ENCODE assay signal across 8 mouse cellular contexts in genomic region chr7:45277136-45277760, GRCm38 (mm10). TPM values are rescaled to one million over a fixed set of nuclear protein-coding genes. Genes with fewer than 3 reads are reported as not detected.
DNase-seq lines count a peak whose midpoint lies in the region; ATAC-seq and TF ChIP-seq lines count a peak whose summit lies in the region.

Gene Slc6a21, plus strand, starts transcription at chr7:45277513.

- intact Hi-C loops in heart, postnatal 14 days (cut with DNase I): no loop called here

- TF ChIP-seq POLR2A in ES-Bruce4 (IDR thresholded peaks at IDR 0.05; ENCODE audit: insufficient read depth, low read length): no peak
- no peak for TF ChIP-seq POLR2A in thymus, adult 2 months (IDR thresholded peaks at IDR 0.05; ENCODE audit: control insufficient read depth, extremely low read depth, insufficient read depth, low read length, poor library complexity)

- H3K9me3 ChIP-seq in ES-Bruce4 (replicated peaks; ENCODE audit: control insufficient read depth, insufficient read depth, low read length, poor library complexity, severe bottlenecking): no peaks in the 10 kb centered on the region
- no peaks in the 10 kb centered on the region for H3K9me3 ChIP-seq in forebrain, embryonic 14.5 days (replicated peaks; ENCODE audit: control insufficient read depth, low read length)
- no peaks in the 10 kb centered on the region for H3K9me3 ChIP-seq in lung, embryonic 14.5 days (ENCODE audit: low read depth, low read length)

- H3K9ac ChIP-seq in ES-Bruce4 (ENCODE audit: low read depth, poor library complexity, severe bottlenecking): peak within 1 kb of the TSS; percentile 17; the same call in 1 of the 2 replicates
- peak within 1 kb of the TSS; percentile 33; the same call in 1 of the 2 replicates for H3K9ac ChIP-seq in forebrain, embryonic 14.5 days (ENCODE audit: low read length)
- peak within 1 kb of the TSS; percentile 27 for H3K9ac ChIP-seq in lung, embryonic 14.5 days

- H3K4me3 ChIP-seq in ES-Bruce4 (ENCODE audit: low read depth, low read length): peak within 1 kb of the TSS; percentile 66
- peak within 1 kb of the TSS; percentile 17; the same call in 1 of the 2 replicates for H3K4me3 ChIP-seq in forebrain, embryonic 14.5 days (ENCODE audit: low read depth, low read length)
- H3K4me3 ChIP-seq in lung, embryonic 14.5 days (ENCODE audit: low read depth, low read length): peak within 1 kb of the TSS; percentile 38
- peak within 1 kb of the TSS; percentile 23 for H3K4me3 ChIP-seq in thymus, adult 2 months (ENCODE audit: control insufficient read depth, insufficient read depth, low read length)

- WGBS in forebrain, embryonic 14.5 days: 7% methylated on average over 44 of the region's 44 CpGs
- 7% methylated on average over 44 of the region's 44 CpGs for WGBS in large intestine, adult 2 months
- 6% methylated on average over 44 of the region's 44 CpGs for WGBS in lung, embryonic 14.5 days
- WGBS in thymus, adult 2 months: 7% methylated on average over 44 of the region's 44 CpGs

- H3K27me3 ChIP-seq in ES-Bruce4 (ENCODE audit: control insufficient read depth, insufficient read depth, low read length, poor library complexity, severe bottlenecking): no peaks in the 10 kb centered on the region
- 0 out of 2 replicates have a peak, but pooled peaks cover 2% of the 10 kb centered on the region for H3K27me3 ChIP-seq in forebrain, embryonic 14.5 days (replicated peaks; ENCODE audit: control insufficient read depth, insufficient read depth, low read length)
- H3K27me3 ChIP-seq in lung, embryonic 14.5 days (ENCODE audit: insufficient read depth, low read length): no peaks in the 10 kb centered on the region
- H3K27me3 ChIP-seq in thymus, adult 2 months (ENCODE audit: control insufficient read depth, insufficient read depth, low read length): no peaks in the 10 kb centered on the region

- no peak for TF ChIP-seq EP300 in ES-Bruce4 (IDR thresholded peaks at IDR 0.05; ENCODE audit: insufficient read depth, low read depth, low read length)

- H3K4me2 ChIP-seq in forebrain, embryonic 14.5 days (ENCODE audit: low read length): peak within 1 kb of the TSS; percentile 46
- H3K4me2 ChIP-seq in lung, embryonic 14.5 days: peak within 1 kb of the TSS; percentile 65

- no peaks in the 10 kb centered on the region for H3K36me3 ChIP-seq in ES-Bruce4 (ENCODE audit: control insufficient read depth, insufficient read depth, low read length, poor library complexity, severe bottlenecking)
- H3K36me3 ChIP-seq in forebrain, embryonic 14.5 days (ENCODE audit: control insufficient read depth, insufficient read depth, low read length): no peaks in the 10 kb centered on the region
- H3K36me3 ChIP-seq in lung, embryonic 14.5 days (ENCODE audit: insufficient read depth): no peaks in the 10 kb centered on the region
- no peaks in the 10 kb centered on the region for H3K36me3 ChIP-seq in thymus, adult 2 months (ENCODE audit: control insufficient read depth, insufficient read depth, low read length)

- H3K27ac ChIP-seq in ES-Bruce4 (ENCODE audit: insufficient read depth, low read length): no peak within 1 kb of the TSS
- no peak within 1 kb of the TSS for H3K27ac ChIP-seq in forebrain, embryonic 14.5 days (ENCODE audit: low read depth, low read length)
- no peak within 1 kb of the TSS for H3K27ac ChIP-seq in lung, embryonic 14.5 days (ENCODE audit: low read depth)
- H3K27ac ChIP-seq in thymus, adult 2 months (ENCODE audit: control insufficient read depth, insufficient read depth, low read length): no peak within 1 kb of the TSS

- peak; percentile 46 for DNase-seq in c-Kit-positive CD71-positive TER-119-negative erythroid progenitor cells, embryonic 14.5 days (ENCODE audit: low read depth)
- DNase-seq in forebrain, embryonic 14.5 days (ENCODE audit: low spot score): peak; percentile 25
- DNase-seq in heart, postnatal 14 days: peak; percentile 78 to 88
- peak; percentile 47 for DNase-seq in large intestine, adult 2 months (ENCODE audit: low read depth, low spot score)
- DNase-seq in lung, embryonic 14.5 days: peak; percentile 69
- DNase-seq in thymus, adult 2 months: peak; percentile 77

- ATAC-seq in forebrain, embryonic 14.5 days: no peak
- ATAC-seq in lung, embryonic 14.5 days (ENCODE audit: insufficient read depth): no peak
- peak; percentile 58 for ATAC-seq in neutrophil, adult 5-6 weeks (ENCODE audit: extremely low read depth, insufficient number of reproducible peaks, low FRiP score, poor library complexity, severe bottlenecking)

- TF ChIP-seq CTCF in ES-Bruce4 (IDR thresholded peaks at IDR 0.05; ENCODE audit: low read depth, low read length): peak; percentile 87
- peak; percentile 76 for TF ChIP-seq CTCF in lung, embryonic 14.5 days (IDR thresholded peaks at IDR 0.05; ENCODE audit: low read depth)
- TF ChIP-seq CTCF in thymus, adult 2 months (IDR thresholded peaks at IDR 0.05; ENCODE audit: borderline replicate concordance, control insufficient read depth, extremely low read depth, insufficient read depth, low read length, poor library complexity): peak; percentile 96

- H3K4me1 ChIP-seq in ES-Bruce4 (ENCODE audit: control insufficient read depth, insufficient read depth, low read length): peaks cover 2% of the 10 kb centered on the region
- H3K4me1 ChIP-seq in forebrain, embryonic 14.5 days (ENCODE audit: control insufficient read depth, insufficient read depth, low read length): no peaks in the 10 kb centered on the region; the same call in 1 of the 2 replicates
- H3K4me1 ChIP-seq in lung, embryonic 14.5 days (ENCODE audit: insufficient read depth): no peaks in the 10 kb centered on the region
- peaks cover 10% of the 10 kb centered on the region for H3K4me1 ChIP-seq in thymus, adult 2 months (replicated peaks; ENCODE audit: control insufficient read depth, insufficient read depth, low read length)

RNA-seq across cellular contexts. Expression of gene Slc6a21, which starts in this region (rescaled TPM):
- polyA plus RNA-seq in ES-Bruce4 (2011; ENCODE audit: insufficient read depth, insufficient read length, low read depth, missing spikeins): not detected in 2 replicates
- polyA plus RNA-seq in forebrain, embryonic 14.5 days (2014; fragmentation: Nextera tagmentation; extraction: Ambion mirVana): not detected in 2 replicates
- total RNA-seq in heart, postnatal 14 days (2021): not detected
- polyA plus RNA-seq in large intestine, adult 2 months (2012; rRNA removed): not detected in 2 replicates
- polyA plus RNA-seq in lung, embryonic 14.5 days (2014; fragmentation: Nextera tagmentation; extraction: Ambion mirVana): not detected in 2 replicates
- not detected in 2 replicates for total RNA-seq in neutrophil, adult 5-6 weeks (2017)
- 0.50 TPM in 1 of 2 replicates, not detected in the other for polyA plus RNA-seq in thymus, adult 2 months (2012; rRNA removed)

Comparison
In these comparisons a context has a peak if more than half of its experiments do, and no peak if none do; other contexts are left out.
1. Peak in DNase-seq, H3K4me3 ChIP-seq, H3K9ac ChIP-seq and H3K4me2 ChIP-seq in forebrain, embryonic 14.5 days; RNA of the gene not detected or under 1 TPM.
2. Peak in DNase-seq in heart, postnatal 14 days; RNA of the gene not detected or under 1 TPM.
3. Peak in DNase-seq in large intestine, adult 2 months; RNA of the gene not detected or under 1 TPM.
4. Peak in DNase-seq, H3K4me3 ChIP-seq, H3K9ac ChIP-seq and H3K4me2 ChIP-seq in lung, embryonic 14.5 days; RNA of the gene not detected or under 1 TPM.
5. Peak in ATAC-seq in neutrophil, adult 5-6 weeks; RNA of the gene not detected or under 1 TPM.
6. Peak in DNase-seq and H3K4me3 ChIP-seq in thymus, adult 2 months; RNA of the gene not detected or under 1 TPM.
7. DNase-seq: peak in every context shown above with its lines; median percentile 83 in heart, postnatal 14 days; 77 in thymus, adult 2 months; 69 in lung, embryonic 14.5 days; 47 in large intestine, adult 2 months; 46 in c-Kit-positive CD71-positive TER-119-negative erythroid progenitor cells, embryonic 14.5 days; 25 in forebrain, embryonic 14.5 days.